Mouse (Mus musculus) kidney, postnatal 4 days (tissue): ENCODE results near the gene Plekha8.

Experiments used
- DNase-seq, 2 experiments: peaks; one replicate each; pipeline ENCODE4 v3.0.0; 2021; ENCODE audit warnings: mixed read lengths in 2 of 2

The Plekha8 gene

GRCm38 (mm10) chr6:54655471-54656095 is 60.7 kb downstream of the Plekha8 start:
- DNase-seq, result no peak

GRCm38 (mm10) chr6:54657861-54658260 is 63.0 kb downstream of the Plekha8 start:
- DNase-seq, result no peak

GRCm38 (mm10) chr6:54669868-54670267 is 75.0 kb downstream of the Plekha8 start:
- DNase-seq, result no peak

- no peak for DNase-seq
Observed at GRCm38 (mm10) chr6:54672901-54673300, 78.0 kb downstream of the Plekha8 start.

GRCm38 (mm10) chr6:54679686-54680085 is 84.8 kb downstream of the Plekha8 start:
- DNase-seq, result no peak

GRCm38 (mm10) chr6:54680891-54681745 is 86.2 kb downstream of the Plekha8 start, which contains the start of gene Mturn:
Gene Mturn, plus strand, starts transcription at chr6:54681624.
- DNase-seq, result peak; percentile 99

GRCm38 (mm10) chr6:54681746-54682428 is 87.0 kb downstream of the Plekha8 start:
- DNase-seq, result no peak

- DNase-seq, result no peak
Observed at GRCm38 (mm10) chr6:54684085-54684484, 89.2 kb downstream of the Plekha8 start.

GRCm38 (mm10) chr6:54685103-54685502 is 90.2 kb downstream of the Plekha8 start:
- DNase-seq, result no peak

- DNase-seq, result no peak
Observed at GRCm38 (mm10) chr6:54685716-54686395, 90.9 kb downstream of the Plekha8 start.

GRCm38 (mm10) chr6:54686946-54687737 is 92.2 kb downstream of the Plekha8 start:
- DNase-seq, result no peak

GRCm38 (mm10) chr6:54688467-54689323 is 93.8 kb downstream of the Plekha8 start:
- no peak for DNase-seq

- no peak for DNase-seq
Observed at GRCm38 (mm10) chr6:54689686-54690085, 94.8 kb downstream of the Plekha8 start.

GRCm38 (mm10) chr6:54690838-54691237 is 95.9 kb downstream of the Plekha8 start:
- no peak for DNase-seq

- DNase-seq, result no peak
Observed at GRCm38 (mm10) chr6:54691368-54692116, 96.6 kb downstream of the Plekha8 start.

GRCm38 (mm10) chr6:54692201-54692600 is 97.3 kb downstream of the Plekha8 start:
- DNase-seq, result no peak

- DNase-seq, result no peak
Observed at GRCm38 (mm10) chr6:54693286-54693685, 98.4 kb downstream of the Plekha8 start.
